Mouse (Mus musculus): Measurements from ENCODE around the gene Selenbp1. TPM values are rescaled to one million over a fixed set of nuclear protein-coding genes. Genes with fewer than 3 reads are reported as not detected.
A peak's percentile ranks its signal among the peaks of the same experiment; 100 is the strongest.
"Not testable (repeated sequence)": the region's sequence is repeated elsewhere in the genome, so short reads cannot be mapped to it uniquely, and the experiment has no call there.

Gene Selenbp1
- polyA plus RNA-seq (2012; rRNA removed), result 19.4 and 24.6 TPM in 2 replicates

DNA sequence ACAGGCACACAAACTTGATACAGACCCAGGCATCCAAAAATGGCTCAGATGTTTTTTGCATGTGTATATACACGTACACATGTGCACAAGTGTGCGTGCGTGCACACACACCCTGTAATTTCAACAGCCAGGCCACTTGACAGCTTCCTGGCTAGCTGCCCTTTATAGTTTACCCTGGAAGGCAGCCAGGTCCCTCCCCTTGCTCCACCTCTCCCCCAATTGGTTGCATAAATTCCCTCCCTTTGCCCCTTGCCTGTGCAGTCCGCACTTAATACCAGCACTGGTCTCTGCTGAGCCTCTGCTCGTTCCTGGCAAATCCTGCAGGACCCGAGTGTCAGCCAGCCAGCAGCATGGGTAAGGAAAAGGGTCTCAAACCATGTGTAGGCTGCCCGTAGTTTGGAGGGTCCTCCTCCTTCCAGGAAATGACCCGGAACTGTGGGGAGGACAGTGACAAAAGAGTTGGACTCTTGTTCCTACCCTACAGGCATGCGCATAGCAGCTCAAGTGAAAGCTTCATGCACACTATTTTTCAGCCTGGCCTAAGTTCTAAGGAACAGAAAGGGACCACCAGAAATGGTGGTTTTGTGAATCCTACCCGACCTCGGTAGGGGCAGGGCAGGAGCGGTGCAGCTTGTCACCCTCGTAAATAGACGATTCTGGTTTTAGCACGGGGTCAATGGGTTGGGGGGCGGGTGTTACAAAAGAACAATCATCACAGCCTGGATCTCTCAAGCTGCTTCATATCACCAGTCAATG is at the start of gene Selenbp1:
Selenbp1 (plus strand) TSS at position 248 of the 756 bp plus-strand sequence.
- H3K27ac ChIP-seq (ENCODE audit: control insufficient read depth, insufficient read depth, low read depth, low read length), result peak within 1 kb of the TSS; percentile 90

DNA sequence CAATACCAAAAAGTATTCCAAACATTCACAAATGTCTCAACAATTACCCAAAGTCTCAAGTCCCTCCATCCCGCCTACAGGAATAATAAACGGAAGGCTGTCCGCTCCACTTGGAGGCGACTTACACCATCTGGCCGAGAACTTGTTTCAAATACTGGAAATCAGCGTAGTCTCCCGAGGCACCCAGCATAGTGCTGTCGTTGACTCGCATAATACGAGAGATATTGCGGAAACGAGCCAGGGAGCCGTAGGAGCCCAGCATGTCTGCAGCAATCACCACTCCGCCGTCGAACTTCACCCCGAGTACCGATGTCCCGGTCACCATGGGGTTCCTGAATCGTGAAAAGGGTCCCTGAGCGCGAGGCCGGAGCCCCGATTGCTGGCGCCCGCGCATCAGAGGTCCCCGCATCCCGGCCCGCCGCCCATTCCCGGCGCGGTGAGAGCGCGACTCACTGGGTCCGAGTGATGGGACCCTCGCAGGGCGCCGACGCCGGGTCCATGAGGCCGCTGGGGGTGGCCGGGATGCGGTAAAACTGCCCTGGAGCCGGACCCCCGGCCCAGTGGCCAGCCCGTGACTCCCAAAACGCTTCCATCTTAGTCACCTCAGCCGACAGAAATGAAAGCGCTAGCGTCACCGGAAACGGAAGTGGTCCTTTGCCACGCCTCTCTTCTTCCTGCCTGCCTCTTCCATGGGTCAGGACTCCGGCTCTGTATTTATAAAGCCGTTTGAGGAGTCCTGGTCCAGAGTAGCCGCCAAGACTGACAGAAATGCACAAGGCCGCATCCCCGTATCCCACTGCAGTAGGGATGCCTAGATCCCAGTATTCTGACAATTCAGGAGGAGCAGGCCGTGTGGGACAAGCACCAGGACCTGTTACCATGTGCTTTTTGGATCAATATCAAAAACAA is 46.3 kb upstream of the Selenbp1 start, which contains the start of gene Psmb4:
Psmb4 (minus strand) TSS at position 646 of the 909 bp plus-strand sequence.
- peak within 1 kb of the TSS; percentile 94 for H3K4me3 ChIP-seq (ENCODE audit: control insufficient read depth, low read depth, low read length)
- peak within 1 kb of the TSS; percentile 95 for H3K27ac ChIP-seq (ENCODE audit: control insufficient read depth, insufficient read depth, low read depth, low read length)
- TF ChIP-seq POLR2A (IDR thresholded peaks at IDR 0.05; ENCODE audit: control insufficient read depth, low read depth, low read length), result peak; percentile 93
- TF ChIP-seq CTCF (IDR thresholded peaks at IDR 0.05; ENCODE audit: control insufficient read depth, insufficient read depth, insufficient replicate concordance, low read depth, low read length), result no peak
- peaks cover 5% of the 10 kb centered on the region for H3K36me3 ChIP-seq (ENCODE audit: control insufficient read depth, insufficient read depth, low read length)
- no peaks in the 10 kb centered on the region for H3K27me3 ChIP-seq (ENCODE audit: control insufficient read depth, insufficient read depth, low read length)
- H3K4me1 ChIP-seq (ENCODE audit: control insufficient read depth, insufficient read depth, low read length), result no peaks in the 10 kb centered on the region

More for the DNA sequence above, at the start of gene Selenbp1:
- TF ChIP-seq POLR2A (IDR thresholded peaks at IDR 0.05; ENCODE audit: control insufficient read depth, low read depth, low read length) (peak; percentile 65; the same call in 1 of the 2 replicates), CTCF (IDR thresholded peaks at IDR 0.05; ENCODE audit: control insufficient read depth, insufficient read depth, insufficient replicate concordance, low read depth, low read length) (no peak)
- no peaks in the 10 kb centered on the region for H3K36me3 ChIP-seq (ENCODE audit: control insufficient read depth, insufficient read depth, low read length)
- no peaks in the 10 kb centered on the region for H3K27me3 ChIP-seq (ENCODE audit: control insufficient read depth, insufficient read depth, low read length)
- no peaks in the 10 kb centered on the region; the same call in 1 of the 2 replicates for H3K4me1 ChIP-seq (ENCODE audit: control insufficient read depth, insufficient read depth, low read length)
- peak within 1 kb of the TSS; percentile 74 for H3K4me3 ChIP-seq (ENCODE audit: control insufficient read depth, low read depth, low read length)

DNA sequence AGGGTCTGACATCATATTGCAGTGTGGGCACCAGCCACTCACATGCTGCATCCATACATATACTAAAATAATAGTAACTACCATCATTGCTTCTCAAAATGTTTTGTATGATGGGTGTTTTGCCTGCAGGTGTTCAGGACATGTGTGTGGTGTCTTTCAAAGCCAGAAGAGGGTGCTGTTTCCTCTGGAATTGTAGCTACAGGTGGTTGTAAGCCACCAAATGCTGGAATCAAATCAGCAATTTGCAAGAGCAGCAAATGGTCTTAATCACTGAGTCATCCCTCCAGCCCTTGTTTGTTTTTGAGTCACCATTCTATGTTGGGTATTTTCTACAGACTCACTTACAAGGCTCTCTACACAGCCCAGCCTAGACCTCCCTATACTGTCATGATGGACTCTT is 44.3 kb upstream of the Selenbp1 start:
- TF ChIP-seq CTCF (IDR thresholded peaks at IDR 0.05; ENCODE audit: control insufficient read depth, insufficient read depth, insufficient replicate concordance, low read depth, low read length) (no peak), POLR2A (IDR thresholded peaks at IDR 0.05; ENCODE audit: control insufficient read depth, low read depth, low read length) (no peak)
- H3K27ac ChIP-seq (ENCODE audit: control insufficient read depth, insufficient read depth, low read depth, low read length), result no peak overlapping the region
- peaks cover 3% of the 10 kb centered on the region for H3K36me3 ChIP-seq (ENCODE audit: control insufficient read depth, insufficient read depth, low read length)
- H3K27me3 ChIP-seq (ENCODE audit: control insufficient read depth, insufficient read depth, low read length), result no peaks in the 10 kb centered on the region
- H3K4me1 ChIP-seq (ENCODE audit: control insufficient read depth, insufficient read depth, low read length), result no peaks in the 10 kb centered on the region
- H3K4me3 ChIP-seq (ENCODE audit: control insufficient read depth, low read depth, low read length), result no peak overlapping the region

DNA sequence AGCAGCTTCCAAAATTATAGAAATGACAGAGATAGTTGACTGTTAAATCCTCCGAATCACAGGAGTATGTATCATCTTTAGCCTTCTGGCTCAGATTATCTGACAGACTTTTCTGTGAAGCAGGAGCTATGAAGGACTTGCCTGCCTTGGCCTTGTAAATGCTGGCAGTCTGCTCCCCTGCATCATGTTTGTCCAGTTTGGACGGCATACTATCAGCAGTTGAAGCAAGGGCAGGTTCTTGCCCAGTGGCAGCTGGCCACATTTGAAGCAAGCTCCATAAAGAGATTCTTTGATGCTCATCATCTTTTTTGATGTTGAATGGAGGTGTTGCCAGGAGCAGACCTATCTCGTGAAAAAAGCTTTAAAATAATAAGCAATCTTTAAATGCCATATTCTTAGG is 38.8 kb upstream of the Selenbp1 start:
- no peak for TF ChIP-seq POLR2A (IDR thresholded peaks at IDR 0.05; ENCODE audit: control insufficient read depth, low read depth, low read length)
- no peak overlapping the region for H3K4me3 ChIP-seq (ENCODE audit: control insufficient read depth, low read depth, low read length)
- H3K4me1 ChIP-seq (ENCODE audit: control insufficient read depth, insufficient read depth, low read length), result no peaks in the 10 kb centered on the region
- no peaks in the 10 kb centered on the region for H3K27me3 ChIP-seq (ENCODE audit: control insufficient read depth, insufficient read depth, low read length)
- no peak overlapping the region for H3K27ac ChIP-seq (ENCODE audit: control insufficient read depth, insufficient read depth, low read depth, low read length)
- H3K36me3 ChIP-seq (ENCODE audit: control insufficient read depth, insufficient read depth, low read length), result no peaks in the 10 kb centered on the region

DNA sequence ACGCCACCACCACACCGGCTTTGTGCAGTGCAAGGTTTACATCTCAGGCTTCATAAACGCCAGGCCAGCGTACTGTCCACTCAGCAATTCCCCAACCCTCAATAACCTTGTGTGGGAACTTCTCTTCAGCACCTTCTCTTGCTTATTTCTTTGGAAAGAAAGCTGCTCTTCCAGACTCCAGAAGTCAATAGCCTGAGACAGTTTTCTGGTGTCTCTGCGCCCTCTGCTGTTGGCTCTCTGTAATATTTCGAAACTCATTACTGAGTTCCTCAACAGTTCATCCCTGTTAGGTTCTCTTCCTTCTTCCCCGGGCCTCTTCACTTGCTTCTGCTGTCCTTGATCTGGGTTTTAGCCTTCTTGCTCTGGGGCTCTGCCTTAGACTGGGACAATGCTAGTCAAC is 30.1 kb upstream of the Selenbp1 start:
- Histone ChIP-seq H3K4me3 (ENCODE audit: control insufficient read depth, low read depth, low read length) (no peak overlapping the region), H3K27ac (ENCODE audit: control insufficient read depth, insufficient read depth, low read depth, low read length) (no peak overlapping the region), H3K27me3 (ENCODE audit: control insufficient read depth, insufficient read depth, low read length) (no peaks in the 10 kb centered on the region), H3K36me3 (ENCODE audit: control insufficient read depth, insufficient read depth, low read length) (no peaks in the 10 kb centered on the region), H3K4me1 (ENCODE audit: control insufficient read depth, insufficient read depth, low read length) (no peaks in the 10 kb centered on the region)
- no peak for TF ChIP-seq POLR2A (IDR thresholded peaks at IDR 0.05; ENCODE audit: control insufficient read depth, low read depth, low read length)
- TF ChIP-seq CTCF (IDR thresholded peaks at IDR 0.05; ENCODE audit: control insufficient read depth, insufficient read depth, insufficient replicate concordance, low read depth, low read length), result no peak

DNA sequence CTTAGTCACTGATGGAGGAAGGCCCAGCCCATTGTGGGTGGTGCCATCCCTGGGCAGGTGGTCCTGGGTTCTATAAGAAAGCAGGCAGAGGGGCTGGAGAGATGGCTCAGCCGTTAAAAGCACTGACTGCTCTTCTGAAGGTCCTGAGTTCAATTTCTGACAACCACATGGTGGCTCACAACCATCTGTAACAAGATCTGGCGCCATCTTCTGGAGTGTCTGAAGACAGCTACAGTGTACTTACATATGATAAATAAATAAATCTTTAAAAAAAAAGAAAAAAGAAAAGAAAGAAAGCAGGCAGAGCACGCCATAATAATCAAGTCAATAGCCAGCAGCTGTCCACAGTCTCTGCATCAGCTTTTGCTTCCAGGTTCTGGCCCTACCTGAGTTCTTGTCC is 28.1 kb upstream of the Selenbp1 start:
- not testable (repeated sequence) for H3K4me3 ChIP-seq (ENCODE audit: control insufficient read depth, low read depth, low read length); H3K27ac ChIP-seq (ENCODE audit: control insufficient read depth, insufficient read depth, low read depth, low read length); H3K27me3 ChIP-seq (ENCODE audit: control insufficient read depth, insufficient read depth, low read length); H3K4me1 ChIP-seq (ENCODE audit: control insufficient read depth, insufficient read depth, low read length); H3K36me3 ChIP-seq (ENCODE audit: control insufficient read depth, insufficient read depth, low read length)

DNA sequence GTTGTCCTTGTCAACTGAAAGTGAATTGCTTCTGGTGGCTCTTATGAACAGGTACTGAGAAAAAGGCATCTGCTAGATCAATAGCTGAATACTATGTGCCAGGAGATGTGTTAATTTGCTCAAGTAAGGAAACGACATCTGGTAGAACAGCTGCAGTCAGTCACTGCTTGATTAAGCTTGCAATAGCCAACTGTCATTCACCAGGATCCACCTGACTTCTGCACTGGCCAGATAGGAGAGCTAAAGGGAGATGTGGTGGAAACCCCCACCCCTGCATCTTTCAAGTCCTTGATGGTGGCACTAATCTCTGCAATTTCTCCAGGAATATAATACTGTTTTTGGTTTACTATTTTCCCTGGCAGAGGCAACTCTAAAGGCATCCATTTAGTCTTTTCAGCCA is 26.4 kb upstream of the Selenbp1 start:
- no peak overlapping the region for H3K27ac ChIP-seq (ENCODE audit: control insufficient read depth, insufficient read depth, low read depth, low read length)

More for the DNA sequence above, 26.4 kb upstream of the Selenbp1 start:
- Histone ChIP-seq H3K4me3 (ENCODE audit: control insufficient read depth, low read depth, low read length) (no peak overlapping the region), H3K36me3 (ENCODE audit: control insufficient read depth, insufficient read depth, low read length) (no peaks in the 10 kb centered on the region), H3K4me1 (ENCODE audit: control insufficient read depth, insufficient read depth, low read length) (no peaks in the 10 kb centered on the region), H3K27me3 (ENCODE audit: control insufficient read depth, insufficient read depth, low read length) (no peaks in the 10 kb centered on the region)
- TF ChIP-seq CTCF (IDR thresholded peaks at IDR 0.05; ENCODE audit: control insufficient read depth, insufficient read depth, insufficient replicate concordance, low read depth, low read length), result no peak
- no peak for TF ChIP-seq POLR2A (IDR thresholded peaks at IDR 0.05; ENCODE audit: control insufficient read depth, low read depth, low read length)

Measured in testis, adult 2 months (tissue).